Mouse (Mus musculus) c-Kit-negative CD71-positive TER-119-positive erythroid progenitor cells, embryonic 14.5 days (primary cell): ENCODE results near the gene Cacna1g.

ENCODE experiments used
- DNase-seq: peaks from one replicate; pipeline ENCODE4 v3.0.0-alpha.2; 2013; ENCODE audit warnings: low read depth, low spot score

Cacna1g gene

DNA sequence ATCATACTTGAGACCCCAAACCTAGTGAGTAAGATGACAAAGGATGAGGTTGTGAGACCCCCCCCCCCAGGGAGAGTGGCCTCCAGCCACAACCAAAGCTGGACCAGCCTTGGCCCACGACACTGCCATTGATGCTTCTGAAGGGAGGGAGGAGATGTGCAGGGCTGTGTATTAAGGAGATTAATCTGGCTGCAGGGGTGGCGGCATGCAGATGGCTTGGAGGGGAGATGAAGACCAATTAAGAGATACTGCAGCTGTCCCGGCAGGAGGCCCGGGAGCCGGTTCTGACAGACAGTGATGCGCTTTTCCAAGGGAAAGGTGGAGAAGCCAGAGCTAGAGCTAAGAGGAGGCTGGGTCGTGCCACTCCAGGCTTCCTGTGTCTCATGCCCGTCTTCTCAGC, 24.8 kb downstream of the Cacna1g start:
- DNase-seq, result no peak

DNA sequence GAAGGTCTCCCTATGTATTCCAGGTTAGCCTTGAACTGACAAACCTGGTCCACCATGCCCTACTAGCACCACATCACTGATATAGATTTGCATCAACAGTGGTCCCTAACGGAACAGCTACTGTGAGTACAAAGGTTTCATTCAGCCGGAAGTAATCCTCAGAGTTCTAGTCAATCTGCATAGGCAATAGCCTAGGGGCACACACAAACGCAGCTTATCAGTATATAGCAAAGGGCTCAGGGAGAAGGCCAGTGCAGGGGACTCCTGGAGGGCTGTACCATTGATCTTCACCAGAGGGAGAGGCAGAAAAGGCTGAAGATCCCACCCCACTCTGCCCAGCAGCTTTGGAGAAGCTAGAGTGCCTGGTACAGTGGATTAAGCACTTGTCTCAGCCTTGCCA, 27.0 kb downstream of the Cacna1g start:
- DNase-seq, result no peak

DNA sequence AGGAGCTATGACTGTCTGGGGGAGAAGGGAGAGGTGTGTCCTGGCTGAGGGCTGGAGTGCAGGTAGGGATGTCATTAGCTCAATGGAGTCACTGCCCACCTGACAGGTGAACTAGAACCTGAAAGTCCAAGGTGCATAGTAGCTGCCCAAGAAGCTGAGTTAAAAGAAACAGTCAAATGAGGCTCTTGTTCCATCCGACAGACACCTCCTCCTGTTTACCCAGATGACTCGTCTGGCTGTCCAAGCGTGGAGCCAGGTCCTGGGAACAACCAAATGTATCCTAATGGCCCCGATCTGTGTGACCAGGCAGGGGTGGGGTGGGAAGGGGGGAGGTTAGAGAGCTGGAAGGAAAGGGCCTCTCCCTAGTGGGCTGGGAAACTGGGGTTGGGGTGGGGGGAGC, 28.7 kb downstream of the Cacna1g start:
- DNase-seq, result no peak

DNA sequence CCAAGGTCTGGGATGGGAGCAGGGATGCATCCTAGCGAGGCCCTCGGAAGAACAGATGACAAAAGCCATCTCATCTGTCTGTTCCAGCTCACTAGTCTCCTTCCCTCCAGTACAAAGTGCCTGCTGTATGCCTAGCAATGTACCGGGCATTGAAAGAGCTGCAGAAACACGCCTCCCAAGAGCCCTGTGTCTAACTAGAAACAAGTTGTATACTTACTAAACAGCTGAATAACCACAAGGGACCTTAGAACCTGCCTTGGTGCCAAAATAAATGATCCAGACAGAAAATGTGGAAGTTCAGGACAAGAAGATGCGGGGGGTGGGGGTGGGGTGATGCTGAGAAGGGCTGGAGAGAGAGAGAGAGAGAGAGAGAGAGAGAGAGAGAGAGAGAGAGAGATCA, 29.2 kb downstream of the Cacna1g start:
- DNase-seq, result no peak

DNA sequence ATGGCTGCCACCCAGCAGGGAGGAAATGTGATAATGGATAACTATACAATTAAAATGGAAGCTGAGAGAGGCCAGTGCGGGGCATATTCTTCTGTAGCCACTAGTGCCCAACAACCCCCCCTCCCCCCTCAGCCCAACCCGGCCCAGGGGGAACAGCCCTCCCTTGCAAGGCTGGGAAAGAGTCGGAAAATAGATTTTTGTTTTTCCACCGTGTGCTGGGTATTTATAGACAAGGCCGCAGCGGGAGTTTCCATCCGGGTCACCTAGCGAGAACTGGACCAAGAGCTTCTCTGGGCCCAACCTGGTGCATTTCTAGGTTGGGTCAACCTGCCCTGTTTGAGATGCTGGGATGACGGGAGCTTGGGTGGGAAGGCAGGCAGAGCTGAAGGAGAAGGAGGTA, 32.2 kb downstream of the Cacna1g start:
- DNase-seq, result no peak

DNA sequence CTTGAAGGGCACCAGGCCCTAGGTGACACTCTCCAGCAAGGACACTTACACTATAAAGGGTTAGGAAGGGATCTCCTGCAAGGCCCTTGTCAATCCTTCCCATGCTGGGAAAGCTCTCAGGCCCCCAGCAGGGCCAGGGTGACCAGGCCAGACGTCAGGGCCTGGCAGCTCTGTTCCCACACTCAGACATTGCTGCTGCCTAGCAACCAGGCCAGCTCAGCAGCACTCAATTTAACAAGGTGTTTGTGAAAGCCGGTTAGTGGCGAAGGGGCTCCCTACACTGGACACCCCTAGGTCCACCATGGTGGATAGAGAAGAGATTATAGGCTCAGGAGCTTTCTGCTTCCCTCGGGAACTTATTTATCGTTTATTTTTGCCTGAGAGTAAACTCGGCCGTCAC, 32.9 kb downstream of the Cacna1g start:
- DNase-seq, result no peak

DNA sequence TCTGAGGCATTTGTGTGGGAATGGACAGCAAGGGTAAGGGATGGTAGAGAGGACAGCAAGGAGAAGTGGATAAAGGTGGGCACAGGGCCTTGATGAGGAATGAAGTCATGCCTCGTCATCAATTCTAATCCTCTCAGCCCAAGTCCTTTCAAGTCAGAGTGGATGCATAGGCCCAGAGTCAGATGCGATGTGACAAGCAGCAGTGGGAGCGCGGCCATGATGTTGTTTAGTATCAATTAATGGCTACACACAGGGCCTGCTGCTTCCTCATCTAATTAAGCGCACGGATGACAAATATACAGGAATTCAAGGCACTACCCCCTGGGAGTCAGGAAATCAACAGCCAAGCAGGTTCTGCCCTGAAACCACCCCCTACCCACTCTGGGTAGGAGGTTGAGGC, 33.6 kb downstream of the Cacna1g start:
- no peak for DNase-seq

DNA sequence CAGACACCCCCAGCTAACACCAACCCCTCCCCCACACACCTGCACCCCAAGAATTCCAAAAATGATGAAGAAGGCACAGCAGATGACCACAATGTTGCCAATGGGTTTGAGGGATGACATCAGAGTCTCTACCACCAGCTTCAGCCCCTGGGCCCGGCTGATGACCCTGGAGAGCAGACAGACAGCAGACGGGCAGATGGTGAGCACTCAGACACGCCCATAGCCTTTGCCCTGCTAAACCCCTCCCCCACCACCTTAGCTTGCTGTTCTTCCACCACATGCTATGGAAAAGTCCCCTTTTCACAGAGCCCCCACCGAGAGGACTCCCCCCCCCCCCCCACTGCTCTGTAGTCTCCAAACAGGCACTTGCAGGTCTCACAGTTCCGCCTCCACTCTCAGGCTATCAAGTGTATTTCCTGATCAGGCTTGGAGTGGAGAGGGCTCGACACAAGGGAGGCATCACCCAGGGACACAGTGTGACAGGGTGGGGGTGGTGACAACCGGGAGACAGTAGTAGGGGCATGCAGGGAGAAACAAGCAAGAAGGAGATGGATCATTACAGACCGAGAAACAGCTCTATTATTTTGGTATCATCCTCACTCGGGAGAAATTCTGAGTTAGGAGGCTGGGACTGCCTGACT, 44.9 kb downstream of the Cacna1g start:
- no peak for DNase-seq

DNA sequence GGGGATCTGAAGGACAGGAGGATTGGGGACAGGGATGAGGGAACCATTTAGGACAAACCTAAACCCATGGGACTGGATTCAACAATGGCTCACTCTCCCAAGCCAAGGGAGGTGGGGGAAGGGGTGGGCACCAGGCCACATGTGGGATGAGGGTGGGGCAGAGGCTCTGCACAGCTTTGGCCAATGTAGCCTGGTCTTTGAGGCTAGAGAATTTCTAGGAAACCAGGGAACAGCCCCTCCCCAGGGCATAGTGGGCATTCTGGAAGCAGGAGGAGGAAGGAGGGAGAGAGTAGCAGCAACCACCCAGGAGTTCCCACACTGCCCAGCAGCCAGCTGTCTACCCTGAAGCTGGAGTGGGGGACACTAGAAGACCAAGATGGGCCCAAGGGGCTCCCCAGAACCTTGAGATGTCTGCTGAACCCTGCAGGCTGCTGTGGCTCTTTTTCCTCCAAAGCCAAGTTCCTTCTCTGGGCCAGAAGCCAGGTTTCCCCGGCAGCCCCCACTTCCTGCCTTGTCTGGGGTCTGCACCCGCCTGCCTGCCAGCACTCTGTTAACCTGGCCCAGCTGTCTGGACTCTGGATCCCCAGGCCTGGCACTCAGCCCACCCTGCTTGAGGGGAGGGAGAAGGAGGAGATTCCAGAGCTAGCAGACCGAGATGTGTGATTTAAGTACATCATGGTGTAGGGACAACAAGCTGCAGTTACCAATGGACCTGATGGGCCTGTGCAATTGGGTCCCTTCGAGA, 45.7 kb downstream of the Cacna1g start:
- DNase-seq, result no peak

DNA sequence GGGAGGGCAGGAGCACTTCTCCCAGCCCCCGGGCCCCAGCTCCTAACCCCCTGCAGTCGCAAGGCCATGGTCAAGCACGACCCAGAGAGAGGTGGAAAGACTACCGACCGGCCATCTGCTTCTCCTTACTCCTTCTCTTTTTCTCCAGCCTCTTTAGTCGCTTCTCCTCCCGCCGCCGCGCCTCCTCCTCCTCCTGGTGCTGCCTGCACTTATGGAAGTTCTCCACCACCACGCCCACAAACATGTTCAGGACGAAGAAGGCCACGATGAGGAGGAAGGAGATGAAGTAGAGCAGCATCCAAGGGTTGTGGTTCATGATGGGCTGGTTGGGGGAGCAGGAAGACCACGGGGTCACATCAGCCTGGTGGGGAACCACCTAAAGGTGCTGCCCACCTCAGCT, 48.3 kb downstream of the Cacna1g start:
- DNase-seq, result no peak

DNA sequence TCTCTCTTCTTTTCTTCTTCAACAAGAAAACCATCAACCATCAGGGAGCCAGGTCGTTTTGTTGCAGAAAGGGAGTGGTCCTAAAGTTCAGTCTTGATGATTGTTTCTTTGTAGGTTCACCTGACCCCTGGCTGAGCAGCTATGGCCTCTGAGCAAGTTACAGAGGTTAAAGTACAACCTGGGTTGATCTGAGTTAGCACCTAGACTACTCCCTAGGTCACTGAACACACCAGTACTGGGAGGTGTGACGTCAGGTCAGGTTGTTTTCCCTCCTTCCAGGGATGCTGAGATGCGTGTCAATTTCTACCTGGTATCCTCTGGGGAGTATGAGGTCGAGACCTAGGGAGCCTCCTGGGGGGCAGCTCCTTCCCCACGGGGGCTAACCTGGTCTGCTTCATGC, 48.8 kb downstream of the Cacna1g start:
- DNase-seq, result no peak

DNA sequence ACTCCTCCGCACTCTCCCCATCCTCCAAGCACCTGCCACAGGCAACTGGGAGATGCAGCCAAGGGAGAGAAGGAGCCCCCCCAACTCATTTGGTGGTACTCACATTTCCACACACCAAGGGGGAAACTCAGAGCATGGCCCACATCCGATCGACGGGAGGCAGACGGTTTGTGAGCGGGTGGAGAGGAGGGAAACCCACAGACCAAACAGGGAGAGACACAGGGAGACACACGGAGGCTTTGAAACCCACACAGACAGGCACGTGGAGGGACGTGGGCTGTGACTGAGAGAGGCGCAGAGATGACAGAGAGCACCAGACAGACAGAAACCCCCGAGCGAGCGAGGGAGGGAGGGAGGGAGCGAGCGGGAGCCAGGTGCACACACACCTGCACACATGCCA, 49.6 kb downstream of the Cacna1g start:
- no peak for DNase-seq

DNA sequence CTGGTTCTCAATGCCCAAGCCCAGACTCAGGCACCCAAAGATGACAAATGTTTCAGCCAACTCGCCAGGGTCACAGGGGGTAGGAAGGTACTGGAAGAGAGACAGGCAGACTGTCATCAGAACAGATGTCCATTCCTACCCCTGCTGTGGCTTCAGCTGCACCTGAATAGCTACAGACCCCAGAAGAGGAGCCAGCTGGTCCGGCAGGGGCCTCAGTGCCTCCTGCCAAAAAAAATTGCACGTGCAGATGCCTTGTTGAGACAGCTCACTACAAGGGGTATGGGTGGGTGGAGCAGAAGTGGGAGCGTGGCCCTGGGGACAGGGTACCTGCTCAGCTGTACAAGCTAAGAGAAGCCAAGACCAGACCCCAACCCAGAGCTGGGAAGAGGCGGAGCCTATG, 50.1 kb downstream of the Cacna1g start:
- DNase-seq, result no peak

DNA sequence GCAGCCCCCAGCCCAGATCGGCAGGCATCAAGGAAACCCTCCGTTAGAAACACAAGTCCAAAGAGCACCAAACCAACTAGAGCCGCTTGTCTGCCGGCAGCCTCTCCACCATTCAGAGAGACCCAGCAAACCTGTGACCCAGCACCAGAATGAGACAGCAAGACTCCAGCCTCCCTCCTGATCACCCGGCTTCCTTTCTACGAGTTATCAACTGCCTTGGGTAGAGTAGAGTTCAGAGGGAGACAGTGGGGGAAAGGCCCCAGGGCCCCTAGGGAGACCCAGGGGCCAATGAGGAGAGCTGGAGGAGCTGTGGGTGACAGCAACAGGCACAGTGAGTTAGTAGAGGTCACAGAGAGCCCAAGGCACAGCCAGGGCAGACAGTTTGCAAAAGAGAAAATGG, 53.0 kb downstream of the Cacna1g start:
- DNase-seq, result no peak

DNA sequence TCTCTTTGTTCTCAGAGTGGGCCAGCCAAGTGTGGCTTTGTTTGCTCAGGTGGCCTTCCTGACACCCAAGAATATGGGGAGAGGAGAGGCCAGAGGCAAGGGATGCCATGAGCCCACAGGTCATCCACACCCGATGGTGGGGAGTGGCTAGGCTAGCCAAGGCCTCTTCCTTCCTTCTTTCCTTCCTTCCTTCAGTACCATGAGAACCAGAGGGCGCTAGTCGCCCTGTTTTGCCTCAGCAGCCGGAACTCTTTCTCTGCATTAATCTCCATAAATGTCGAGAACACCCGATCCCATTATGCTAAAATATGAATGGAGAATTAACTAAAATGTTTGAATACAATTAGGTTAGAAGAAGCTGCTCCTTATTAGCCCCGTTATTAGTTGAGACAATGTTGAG, 53.7 kb downstream of the Cacna1g start:
- no peak for DNase-seq

DNA sequence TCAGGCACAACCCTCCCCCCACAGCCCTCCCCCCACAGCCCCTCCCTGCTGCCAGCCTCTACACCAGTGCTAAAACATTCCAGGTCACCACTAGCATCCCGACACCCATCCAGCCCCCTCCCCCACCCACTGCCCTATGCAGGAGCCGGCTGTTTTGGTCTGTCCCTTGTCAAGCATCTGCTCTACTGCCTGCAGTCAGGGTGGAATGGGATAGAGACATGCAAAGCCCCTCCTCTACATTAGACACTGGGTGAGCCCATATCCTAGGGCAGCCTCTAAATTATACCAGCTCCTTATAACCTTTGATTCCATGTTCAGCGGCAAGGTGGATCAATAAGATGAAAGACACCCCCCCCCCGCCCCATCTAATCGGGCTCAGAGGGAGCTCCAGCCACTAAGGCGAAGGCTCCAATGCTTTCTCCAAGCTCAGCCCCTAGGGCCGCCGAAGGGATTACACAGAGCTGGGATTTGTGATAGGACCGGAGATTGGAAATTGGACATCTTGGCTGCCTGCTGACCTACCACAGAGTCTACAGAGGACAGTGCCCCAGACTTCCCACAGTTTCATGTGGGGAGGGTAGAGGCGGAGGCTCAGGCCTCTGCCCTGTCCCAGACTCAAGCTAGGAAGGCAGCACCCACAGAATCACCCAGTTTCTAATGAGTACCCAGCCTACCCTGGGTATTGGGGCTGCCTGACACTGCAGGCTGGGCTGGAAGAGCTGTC, 54.8 kb downstream of the Cacna1g start:
- no peak for DNase-seq

DNA sequence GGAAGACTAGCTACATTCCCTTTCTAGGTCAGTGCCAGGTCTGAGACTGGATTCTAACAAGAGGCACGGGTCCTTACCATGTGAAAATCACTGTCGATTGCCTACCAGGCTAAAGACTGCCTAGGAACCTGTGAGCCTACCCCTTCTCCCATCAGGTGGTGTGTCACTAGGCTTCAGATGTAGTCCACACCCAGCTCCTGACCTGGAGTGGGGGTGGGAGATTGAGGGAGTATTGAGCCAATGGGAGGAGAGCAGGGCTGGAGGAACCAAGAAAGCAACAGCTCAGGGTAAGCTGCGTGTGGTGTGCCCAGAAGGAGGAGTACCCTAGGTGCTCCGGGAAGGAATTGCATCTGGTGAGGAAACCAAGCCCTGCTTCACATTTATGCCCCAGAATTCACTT, 60.0 kb downstream of the Cacna1g start:
- DNase-seq, result no peak

DNA sequence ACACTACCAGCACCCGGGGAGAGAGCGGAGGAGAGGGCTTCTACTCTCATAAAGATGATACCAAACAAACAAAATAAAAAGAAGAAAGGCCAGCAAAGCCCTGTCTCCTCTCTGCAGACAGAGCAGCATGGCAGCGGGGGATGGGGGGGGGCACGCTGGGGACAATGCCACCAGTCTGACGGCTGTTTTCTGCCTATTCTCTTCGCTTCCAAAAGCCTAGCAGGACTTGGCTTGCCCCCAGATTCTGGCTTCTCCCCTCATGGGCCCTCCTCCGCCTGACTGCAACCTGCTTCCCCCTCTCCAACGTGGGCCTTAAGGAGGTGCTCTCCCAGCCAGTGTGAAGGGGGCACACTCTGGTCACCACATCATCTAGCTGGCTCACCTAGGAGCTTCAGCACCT, 60.5 kb downstream of the Cacna1g start:
- DNase-seq, result no peak

DNA sequence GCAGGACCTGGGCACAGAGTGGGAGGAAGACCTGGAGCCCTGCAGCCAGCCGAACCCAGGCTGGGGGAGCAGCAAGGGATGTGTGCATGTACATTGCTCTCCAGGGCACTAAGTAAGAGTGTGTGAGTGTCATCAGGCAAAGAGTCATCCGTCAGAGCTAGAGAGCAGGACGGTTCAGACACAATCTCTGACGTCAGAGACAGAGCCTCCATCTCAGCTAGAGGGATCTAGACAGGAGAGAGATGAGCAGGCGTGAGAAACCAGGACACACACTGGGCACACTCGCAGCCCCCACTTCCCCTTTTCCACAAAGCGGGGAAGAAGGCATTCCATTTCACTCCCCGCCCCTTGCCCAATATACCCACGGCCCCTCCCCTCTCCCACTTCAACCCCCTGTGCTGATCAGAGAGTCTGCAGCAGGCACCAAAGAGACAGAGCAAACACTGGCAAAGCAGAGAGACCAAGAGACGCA, 61.0 kb downstream of the Cacna1g start:
- no peak for DNase-seq

DNA sequence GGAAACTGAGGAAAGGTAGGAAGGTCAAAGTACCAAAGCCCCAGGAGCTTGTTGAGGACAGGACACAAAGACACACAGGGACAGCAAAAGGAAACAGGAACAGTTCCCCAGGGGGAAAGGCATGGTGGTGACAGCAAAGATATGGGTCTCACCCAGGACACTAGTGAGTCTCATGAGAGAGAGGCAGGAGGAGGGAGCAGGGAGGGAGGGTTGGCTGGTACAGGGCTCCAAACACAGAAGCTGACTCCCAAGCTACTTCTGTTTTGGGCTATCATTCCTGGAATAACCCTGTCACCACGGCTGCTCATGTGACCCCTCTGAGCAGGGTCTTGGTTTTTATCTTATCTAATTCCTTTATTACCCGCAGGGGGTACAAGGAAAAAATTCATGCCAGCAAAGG, 61.4 kb downstream of the Cacna1g start:
- DNase-seq, result no peak

DNA sequence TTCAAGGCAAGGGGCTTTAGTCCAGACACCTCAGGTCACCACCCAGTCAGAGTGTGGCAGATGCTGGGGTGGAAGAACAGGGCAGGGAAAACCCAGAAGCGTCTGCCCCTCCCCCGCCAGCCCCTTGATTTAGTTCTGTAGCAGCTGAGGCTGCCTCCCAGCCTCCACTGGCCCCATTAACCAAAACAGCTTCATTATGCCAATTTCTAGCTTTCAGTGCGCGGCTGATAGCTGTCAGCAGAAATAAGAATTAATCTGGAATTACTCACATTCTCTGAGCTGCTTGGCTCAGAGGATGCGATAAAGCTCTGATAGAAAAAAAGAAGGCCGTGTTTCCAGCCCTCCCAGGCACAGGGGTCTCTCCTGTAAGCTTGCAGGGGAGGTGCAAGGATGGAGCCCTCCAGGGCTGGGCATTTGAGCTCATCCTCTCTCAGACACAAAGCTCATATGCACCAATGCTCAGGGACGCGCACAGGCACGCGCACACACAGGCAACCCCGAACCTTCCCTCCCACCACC, 66.1 kb downstream of the Cacna1g start:
- DNase-seq, result no peak

DNA sequence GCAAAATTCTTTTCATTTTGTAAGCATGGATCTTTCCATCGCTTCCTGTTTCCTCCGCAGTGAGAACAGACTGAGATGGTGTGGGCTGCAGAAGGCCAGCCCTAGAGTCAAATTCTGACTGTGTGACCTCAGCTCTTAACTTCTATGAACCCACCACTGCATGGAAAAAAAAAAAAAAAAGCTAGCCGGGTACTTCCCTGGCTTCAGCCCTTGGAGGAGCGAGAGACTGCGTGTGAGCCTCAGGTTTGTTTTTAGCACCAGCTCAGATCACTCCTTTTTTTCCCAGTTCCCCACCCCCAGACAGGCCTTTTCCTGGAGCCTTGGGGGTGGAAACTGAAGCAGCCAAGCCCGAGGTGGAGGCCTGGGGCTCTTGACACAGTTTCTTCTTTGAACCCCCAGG, 68.7 kb downstream of the Cacna1g start:
- DNase-seq, result no peak
